Mouse (Mus musculus) CH12F3 (cell line): ENCODE measurements around the gene Dazl.

Experiments used
- in situ Hi-C: fragments of 300-500 bp; cut with MboI; formaldehyde crosslinking; loops from 2 replicates; pipeline ENCODE4 v1.14.3; 2020; ENCODE audit warnings: low sequenced_read_pairs

Gene Dazl

DNA sequence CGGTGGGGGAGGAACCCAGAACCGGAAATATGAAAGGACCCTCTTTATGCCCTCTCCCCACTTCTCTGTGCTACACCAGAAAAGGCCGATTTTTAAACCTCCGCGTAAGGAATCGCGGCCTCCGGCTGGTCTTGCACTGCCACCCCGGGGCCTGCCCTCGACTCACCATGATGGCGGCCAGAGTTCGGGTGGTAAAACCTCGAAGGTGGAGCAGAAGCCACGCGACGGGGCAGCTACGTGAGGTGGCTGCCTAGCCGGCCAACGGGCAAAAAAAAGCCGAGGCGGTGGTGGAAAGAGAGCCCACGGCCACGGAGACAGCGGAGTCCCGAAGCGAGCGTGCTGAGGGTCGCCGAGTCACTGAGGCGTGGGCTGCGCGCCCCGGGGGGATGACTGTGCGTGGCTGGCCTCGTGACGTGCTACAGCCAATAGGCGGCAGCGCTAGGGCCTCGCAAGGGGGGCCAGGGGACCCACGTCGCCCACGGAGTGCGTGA lies at the start of gene Dazl:
Gene Dazl, minus strand, starts transcription at position 396 of the 491 bp plus-strand sequence.
- in situ Hi-C loops = no loop called here

GRCm38 (mm10) chr17:50341850-50342544 lies 48.6 kb upstream of the Dazl start:
- in situ Hi-C loops = no loop called here

DNA sequence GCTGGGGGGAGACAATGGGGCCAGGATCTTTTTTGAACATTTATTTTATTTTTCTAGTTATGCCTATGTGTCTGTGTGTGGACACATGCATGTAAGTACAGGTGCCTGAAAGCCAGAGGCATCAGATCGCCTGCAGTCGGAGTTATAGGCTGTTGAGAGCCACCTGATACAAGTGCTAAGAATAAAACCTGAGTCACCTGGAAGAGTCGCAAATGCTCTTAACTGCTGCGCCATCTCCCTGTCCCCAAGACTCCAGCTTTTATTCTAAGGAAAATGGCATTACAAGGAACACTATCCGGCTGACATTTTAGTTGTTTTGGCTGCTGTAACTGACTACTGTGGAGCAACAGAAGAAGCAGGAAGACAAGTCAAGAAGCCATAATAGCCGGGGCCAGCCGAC lies 45.5 kb upstream of the Dazl start:
- in situ Hi-C loops = no loop called here

GRCm38 (mm10) chr17:50335776-50336175 lies 42.3 kb upstream of the Dazl start:
- in situ Hi-C loops = no loop called here

DNA sequence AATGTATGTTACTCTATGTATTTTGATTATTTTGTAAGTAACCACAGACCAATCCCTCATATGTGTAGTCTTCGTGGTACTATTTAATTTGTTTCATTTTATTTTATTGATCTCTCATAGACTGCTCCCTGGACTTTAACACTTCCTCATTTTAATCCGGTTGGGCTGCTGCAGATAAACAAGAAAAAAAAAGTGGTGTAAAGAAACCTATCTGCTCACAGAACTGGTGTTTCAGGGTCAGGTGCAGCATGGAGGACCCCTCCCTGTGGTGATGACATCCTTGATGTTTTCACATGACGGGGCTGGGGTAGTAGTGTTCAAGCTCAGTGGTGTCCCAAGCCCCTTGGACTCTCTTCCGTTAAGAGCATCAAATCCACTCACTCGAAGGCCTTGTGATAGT lies 41.3 kb upstream of the Dazl start:
- in situ Hi-C loops = no loop called here

DNA sequence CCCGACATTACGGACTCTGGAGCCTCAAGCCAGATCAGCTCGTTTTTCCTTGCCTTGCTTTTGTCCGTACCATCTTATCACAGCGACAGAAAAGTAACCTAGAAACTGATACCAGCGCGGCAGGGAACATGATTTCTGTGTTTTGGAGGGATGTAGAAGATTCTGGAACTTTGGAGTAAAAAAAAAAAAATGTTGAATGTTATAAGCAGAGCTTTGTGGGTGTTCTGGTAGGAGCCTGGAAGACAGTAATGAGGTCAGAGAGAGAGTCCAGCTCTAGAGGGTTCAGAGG lies 38.5 kb upstream of the Dazl start:
- in situ Hi-C loops = no loop called here

DNA sequence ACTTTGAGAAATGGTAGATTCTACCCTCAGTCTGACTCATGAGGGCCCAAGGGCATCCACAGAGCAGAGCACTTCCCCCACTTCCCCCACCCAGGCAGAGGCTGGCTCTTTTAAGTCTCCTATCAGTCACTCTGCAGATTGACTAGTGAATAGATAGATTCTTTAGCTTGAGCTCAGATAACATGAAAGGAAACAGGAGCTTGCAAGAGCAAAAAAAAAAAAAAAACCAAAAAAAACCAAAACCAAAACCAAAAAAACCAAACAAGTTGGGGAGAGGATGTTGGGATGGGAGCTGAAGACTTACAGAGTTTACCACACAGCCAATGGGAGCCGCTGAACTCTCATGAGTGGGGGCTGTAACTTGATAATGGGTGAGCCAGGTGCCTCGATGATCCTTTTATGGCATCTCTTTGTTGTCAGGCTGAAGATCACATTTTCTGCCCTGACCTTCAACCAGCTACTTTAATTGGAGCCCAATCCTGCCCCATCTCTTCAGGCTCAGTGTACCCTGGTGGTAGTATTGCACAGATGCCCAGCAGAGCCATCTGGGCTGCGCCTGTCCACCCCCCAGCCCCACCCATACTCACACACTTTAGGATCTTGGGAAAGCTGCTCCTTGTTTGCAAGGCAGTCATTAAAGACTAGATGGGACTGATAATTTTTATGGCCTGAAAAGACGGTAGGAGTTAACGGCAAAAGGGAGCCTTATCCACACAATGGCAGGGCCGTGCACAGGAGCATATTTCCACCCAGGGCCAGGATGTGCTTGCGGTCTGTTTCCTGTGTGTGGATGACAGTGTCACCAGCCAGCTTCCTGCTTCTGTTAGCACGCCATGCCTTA lies 38.0 kb upstream of the Dazl start:
- in situ Hi-C loops = no loop called here

DNA sequence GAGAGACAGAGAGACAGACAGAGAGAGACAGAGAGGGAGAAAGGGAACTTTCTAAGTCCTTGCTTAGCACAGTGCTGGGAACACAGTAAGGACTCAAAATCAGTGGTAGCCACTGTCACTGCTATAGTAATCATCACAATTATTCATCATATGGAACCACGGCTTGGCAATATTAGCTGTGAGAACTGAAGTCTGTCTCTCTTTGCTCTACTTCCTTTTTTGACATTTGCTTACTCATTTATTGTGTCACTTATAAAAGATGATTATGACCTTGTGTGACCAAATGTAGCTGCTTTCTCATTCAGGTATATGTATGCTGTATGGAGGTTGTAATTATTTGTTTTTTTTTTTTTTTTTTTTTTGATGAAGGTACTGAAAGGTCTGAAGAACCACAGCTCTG lies 36.8 kb upstream of the Dazl start:
- in situ Hi-C loops = no loop called here

DNA sequence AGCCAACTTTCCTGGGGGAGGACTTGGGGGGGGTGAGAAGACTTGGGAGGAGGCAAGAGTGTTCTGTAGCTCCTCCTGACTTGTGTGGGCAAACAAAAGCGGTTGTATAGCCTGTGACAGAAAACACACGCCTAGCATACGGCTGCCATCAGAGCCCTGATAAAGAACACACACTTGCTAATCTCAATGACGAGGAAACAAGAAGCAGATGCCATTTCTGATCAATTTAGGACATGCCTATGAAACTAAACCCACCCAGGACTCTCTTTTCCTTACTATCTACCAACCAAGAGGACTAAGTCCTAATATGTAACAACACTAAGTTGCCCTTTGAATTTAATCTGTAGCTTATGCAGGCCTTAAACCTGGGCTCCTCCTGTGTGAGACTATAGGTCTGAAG lies 31.2 kb upstream of the Dazl start:
- in situ Hi-C loops = no loop called here

GRCm38 (mm10) chr17:50318810-50319209 lies 25.4 kb upstream of the Dazl start:
- in situ Hi-C loops = no loop called here

DNA sequence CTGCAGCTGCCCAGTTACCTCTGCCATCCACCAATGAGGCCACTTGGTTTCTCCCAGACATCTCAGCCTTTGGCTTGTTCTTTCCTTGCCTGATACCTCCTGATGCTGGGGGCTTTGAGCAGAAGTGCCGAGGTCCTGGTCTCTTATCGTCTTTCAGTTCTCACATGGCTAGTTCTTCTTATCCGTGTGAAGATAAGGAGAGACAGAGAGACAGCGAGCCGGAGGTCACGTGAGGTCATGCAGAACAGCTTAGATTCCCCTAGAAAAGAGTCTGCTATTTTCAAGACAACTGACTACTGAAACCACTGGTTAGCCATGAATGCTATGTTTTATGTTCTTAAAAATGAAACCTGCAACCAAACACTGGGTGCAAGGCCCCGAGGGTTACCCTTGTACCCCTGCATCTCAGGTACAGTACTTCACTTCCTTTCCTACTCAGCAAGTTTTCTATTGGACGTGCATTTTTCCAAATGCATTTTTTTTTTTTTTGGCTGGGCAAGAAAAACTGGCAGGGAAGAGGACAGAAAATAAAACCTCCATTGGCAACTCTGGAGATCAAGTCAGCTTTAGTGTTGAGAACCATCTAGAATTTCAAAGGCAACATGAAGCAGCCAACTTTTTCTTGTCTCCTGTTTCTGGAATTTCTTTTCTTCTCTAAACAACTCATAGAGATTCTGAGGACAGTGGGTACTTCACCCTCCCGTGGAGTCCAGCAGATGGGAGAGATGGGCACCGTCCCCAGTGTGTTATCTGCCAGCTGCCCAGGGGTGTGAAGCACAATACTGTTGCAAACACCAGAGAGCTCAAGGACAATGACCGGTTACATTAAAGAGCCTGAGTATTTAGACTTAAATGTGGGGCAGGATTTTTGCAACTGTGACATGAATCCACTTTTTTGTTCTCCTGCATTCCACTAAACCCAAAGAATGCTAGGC lies 23.0 kb upstream of the Dazl start:
- in situ Hi-C loops = no loop called here

GRCm38 (mm10) chr17:50310148-50310802 lies 16.8 kb upstream of the Dazl start:
- in situ Hi-C loops = no loop called here

- in situ Hi-C loops = no loop called here
These were observed 16.2 kb upstream of the Dazl start for GRCm38 (mm10) chr17:50309512-50310072.

DNA sequence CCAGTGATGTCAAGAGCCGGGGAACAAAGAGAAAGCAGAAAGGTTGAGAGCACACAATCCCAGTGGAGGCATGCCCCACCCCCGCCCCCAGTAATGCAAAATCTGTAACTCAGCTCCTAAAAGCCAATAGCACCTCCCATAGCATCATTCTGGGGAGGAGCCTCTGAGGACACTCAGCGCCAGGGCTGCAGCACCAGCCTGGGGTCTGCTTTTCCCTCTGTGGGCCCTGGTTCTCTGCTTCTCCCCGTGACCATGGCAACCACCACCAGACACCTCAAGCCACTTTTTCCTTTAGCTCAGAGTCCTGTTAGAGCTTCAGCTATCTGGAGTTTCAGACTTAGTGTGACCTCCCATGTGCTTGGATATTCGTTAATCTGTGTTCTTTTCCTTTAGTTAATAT lies 15.4 kb upstream of the Dazl start:
- in situ Hi-C loops = no loop called here

DNA sequence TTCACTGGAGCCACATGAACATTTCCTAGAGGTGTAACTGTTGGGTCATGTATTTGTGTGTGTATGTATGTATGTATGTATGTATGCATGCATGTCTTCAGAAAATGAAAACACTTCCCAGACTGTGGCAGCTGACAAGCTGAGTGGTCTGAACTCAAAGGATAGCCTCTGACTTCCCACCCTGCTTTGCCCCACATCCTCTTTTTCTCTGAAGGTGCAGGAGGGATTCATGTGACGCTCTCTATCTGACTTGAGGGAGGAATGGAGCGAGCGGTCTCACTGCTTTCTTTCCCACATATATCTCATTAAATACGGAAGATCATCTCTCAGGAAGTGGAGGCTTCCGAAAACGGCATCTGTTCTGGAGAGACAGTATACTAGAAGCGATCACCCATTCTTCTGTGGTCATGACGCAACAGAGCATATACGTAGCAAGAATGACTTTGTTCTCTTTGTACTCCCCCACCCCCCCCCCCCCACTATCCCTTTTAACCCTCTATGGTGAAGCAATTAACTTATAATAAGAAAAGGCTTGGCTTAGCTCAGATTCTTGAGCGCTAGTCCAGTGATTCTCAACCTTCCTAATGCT lies 14.7 kb upstream of the Dazl start:
- in situ Hi-C loops = no loop called here

DNA sequence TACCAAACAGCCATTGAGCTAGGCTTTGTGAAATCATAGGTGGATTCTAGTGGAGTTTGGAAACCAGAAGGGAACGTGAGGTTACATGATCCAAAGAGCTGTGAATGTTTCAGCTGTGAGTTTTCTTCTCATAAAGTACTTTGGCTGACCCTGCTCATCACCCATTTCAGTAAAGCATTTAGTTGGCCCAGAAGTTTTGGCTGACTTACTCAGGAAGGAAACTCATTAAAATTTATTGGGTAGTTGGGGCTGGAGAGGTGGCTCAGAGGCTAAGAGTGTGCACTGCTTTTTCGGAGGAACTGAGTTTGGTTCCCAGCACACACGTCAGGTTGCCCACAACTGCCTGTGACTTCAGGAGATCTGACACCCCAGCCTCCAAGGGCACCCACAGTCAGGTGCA lies 9.4 kb upstream of the Dazl start:
- in situ Hi-C loops = no loop called here

DNA sequence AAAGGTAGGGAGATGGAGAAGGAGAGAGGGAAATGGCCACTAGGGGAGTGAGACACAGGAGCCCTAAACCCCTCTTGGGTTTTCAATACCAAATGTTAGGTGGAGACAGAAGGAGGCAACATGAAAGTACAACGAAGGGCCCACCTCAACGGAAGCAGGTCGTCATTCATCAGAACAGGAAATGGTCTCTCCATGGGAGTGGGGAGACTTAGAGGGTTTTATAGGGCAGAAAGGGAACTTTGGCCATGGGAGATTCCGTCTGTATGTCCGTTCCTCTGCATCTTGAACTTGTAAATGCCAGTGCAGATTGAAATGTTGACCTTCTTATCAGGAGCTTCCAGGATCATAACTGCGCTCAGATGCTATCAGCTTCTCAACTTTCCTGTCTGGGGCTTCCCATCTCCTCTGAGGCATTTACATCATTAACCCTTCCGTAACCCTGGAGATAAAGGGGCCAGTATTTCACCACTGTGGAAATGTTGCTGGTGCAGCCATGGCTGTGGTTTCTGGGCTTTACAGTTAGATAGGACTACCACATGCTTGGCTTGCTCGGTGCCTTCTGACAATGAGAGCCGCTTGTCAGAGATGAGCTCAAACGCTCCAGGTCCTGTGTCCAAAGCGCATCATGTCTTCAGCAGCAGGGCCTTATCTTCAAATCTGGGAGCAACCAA lies 6.9 kb upstream of the Dazl start:
- in situ Hi-C loops = no loop called here

DNA sequence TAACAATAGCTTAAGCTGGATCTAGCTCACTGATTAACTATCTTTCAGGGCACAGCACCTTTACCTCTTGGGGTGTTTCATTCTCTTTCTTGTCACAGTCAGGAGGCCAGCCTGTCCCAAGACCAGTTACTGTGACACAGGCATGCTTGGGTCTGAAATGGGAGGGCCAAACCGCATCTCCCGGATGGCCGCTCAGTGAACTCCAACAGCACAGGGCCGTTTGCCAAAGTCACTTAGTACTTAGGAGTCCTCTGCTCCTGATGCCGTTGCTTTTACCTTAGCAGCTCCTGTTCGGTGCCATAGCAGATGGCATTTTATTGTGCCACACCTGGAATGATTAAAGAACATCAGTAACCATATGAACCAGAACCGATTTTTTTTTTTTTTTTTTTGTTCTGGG lies 5.4 kb upstream of the Dazl start:
- in situ Hi-C loops = no loop called here

GRCm38 (mm10) chr17:50294726-50295125 lies 1.3 kb upstream of the Dazl start:
- in situ Hi-C loops = no loop called here
